Mouse (Mus musculus) mesoderm, embryonic 11.5 days (tissue): ENCODE measurements around the gene Slc30a3.
"Not testable (repeated sequence)": the region's sequence is repeated elsewhere in the genome, so short reads cannot be mapped to it uniquely, and the experiment has no call there.

Source experiments
- DNase-seq: peaks from one replicate; pipeline ENCODE4 v3.0.0-alpha.2; 2012; ENCODE audit warnings: low read depth, low spot score

Gene Slc30a3

DNA sequence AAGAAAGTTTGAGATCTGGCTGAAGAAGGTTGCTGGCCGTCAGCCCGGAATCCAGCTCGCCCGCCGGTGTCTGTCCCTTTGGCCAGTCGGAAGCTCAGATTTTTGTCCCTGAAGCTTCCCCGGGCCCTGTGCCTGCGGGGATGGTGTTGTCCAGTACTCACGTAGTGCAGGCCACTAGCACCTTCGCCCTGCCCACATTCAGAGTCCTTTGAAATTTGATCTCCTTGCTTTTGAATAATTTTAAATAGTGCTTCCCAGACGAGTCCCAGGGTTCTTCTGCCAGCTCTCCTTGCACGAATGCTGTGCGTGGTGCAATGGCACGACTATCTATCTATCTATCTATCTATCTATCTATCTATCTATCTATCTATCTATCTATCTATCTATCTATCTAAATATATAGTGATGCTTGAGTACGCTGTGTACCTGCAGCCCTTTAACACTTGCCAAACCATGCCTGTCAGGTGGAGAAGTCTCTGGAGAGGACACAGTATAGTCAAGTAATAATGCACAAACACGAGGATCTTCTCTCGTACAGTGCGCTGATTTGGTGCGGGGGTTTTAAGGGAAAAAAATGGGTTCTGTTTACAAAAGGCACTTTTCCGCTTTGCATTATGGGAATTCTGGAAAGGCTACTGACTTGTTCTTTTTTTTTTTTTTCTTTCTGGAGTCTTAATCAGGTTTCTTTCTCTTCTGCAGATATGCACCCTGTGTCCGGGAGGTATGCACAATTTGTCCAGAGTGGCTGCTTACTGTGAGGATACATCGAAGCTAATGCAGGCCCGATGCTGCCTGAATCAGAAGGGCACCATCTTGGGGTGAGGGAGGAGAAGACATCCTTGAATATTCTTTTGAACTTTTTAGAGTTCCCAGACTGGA is 59.0 kb downstream of the Slc30a3 start, which contains the start of gene Slc5a6:
Gene Slc5a6 (minus strand): TSS at position 162 of the 879 bp plus-strand sequence.
- DNase-seq = peak; percentile 69

- DNase-seq = peak; percentile 99
These were observed 59.9 kb downstream of the Slc30a3 start, which contains the start of gene Atraid for GRCm38 (mm10) chr5:31047848-31048762. Atraid (plus strand) TSS chr5:31048312.

GRCm38 (mm10) chr5:31047074-31047473 is 61.0 kb downstream of the Slc30a3 start:
- DNase-seq = no peak

DNA sequence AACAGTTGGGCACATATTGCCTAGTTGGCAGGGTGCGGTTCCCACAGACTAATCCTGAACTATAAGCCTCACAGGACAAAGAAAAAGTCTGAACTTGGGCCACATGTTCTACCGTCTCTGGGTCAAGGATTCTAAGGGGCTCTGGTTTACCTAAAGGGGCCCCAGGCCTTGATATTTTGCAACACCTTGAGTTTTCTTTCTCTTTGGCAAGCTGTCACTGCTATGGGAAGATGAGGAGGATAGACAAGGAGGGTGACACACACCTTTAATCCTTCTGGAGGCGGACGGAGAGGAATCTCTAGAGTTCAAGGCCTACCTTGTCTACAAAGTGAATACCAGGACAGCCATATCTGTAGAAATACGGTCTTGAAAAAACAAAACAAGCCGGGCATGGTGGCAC is 61.6 kb downstream of the Slc30a3 start:
- DNase-seq = no peak

- DNase-seq = no peak
These were observed 69.7 kb downstream of the Slc30a3 start for GRCm38 (mm10) chr5:31038171-31038845.

- DNase-seq = not testable (repeated sequence)
These were observed 71.5 kb downstream of the Slc30a3 start for GRCm38 (mm10) chr5:31036556-31036955.
